Mouse (Mus musculus) liver, adult 2 months (tissue): ENCODE measurements around the gene Frzb. TPM values are rescaled to one million over a fixed set of nuclear protein-coding genes. Genes with fewer than 3 reads are reported as not detected.

Source experiments
- DNase-seq: peaks from one replicate; pipeline ENCODE4 v3.0.0-alpha.2; 2011; ENCODE audit warnings: low read depth, low spot score; ENCODE audit errors: extremely low read depth
- H3K27ac ChIP-seq: fragments of 200-500 bp; replicated peaks from 2 replicates; pipeline ENCODE4 v1.5.1; 2012; ENCODE audit warnings: low read depth, mild to moderate bottlenecking, control low read depth, inconsistent platforms, low read length; ENCODE audit not compliant: insufficient read depth
- H3K27me3 ChIP-seq: fragments of 200-500 bp; 2 replicates; pipeline ENCODE4 v1.6.1; 2012; ENCODE audit warnings: mild to moderate bottlenecking, moderate library complexity, low read length, inconsistent platforms; ENCODE audit not compliant: control insufficient read depth, insufficient read depth
- H3K36me3 ChIP-seq: fragments of 200-500 bp; 2 replicates; pipeline ENCODE4 v1.6.1; 2012; ENCODE audit warnings: low read length, inconsistent platforms; ENCODE audit not compliant: control insufficient read depth, insufficient read depth
- H3K4me1 ChIP-seq: fragments of 200-500 bp; 2 replicates; pipeline ENCODE4 v1.6.1; 2011; ENCODE audit warnings: low read length; ENCODE audit not compliant: control insufficient read depth, insufficient read depth
- H3K4me3 ChIP-seq: fragments of 200-500 bp; 2 replicates; pipeline ENCODE4 v1.5.1; 2011; ENCODE audit warnings: low read depth, mild to moderate bottlenecking, control low read depth, low read length, moderate library complexity; ENCODE audit not compliant: insufficient read depth
- H3K79me2 ChIP-seq: fragments of 200-500 bp; 2 replicates; pipeline ENCODE4 v1.6.1; 2012; ENCODE audit warnings: inconsistent platforms, mild to moderate bottlenecking, low read length, moderate library complexity; ENCODE audit not compliant: control insufficient read depth, insufficient read depth
- H3K9ac ChIP-seq: fragments of 200-500 bp; 2 replicates; pipeline ENCODE4 v1.6.1; 2012; ENCODE audit warnings: low read depth, mild to moderate bottlenecking, control low read depth, inconsistent platforms, low read length
- CTCF ChIP-seq: fragments of 200-500 bp; IDR thresholded peaks from 2 replicates; pipeline ENCODE4 v1.5.1; 2011; ENCODE audit warnings: low read depth, low read length, control low read depth
- POLR2A ChIP-seq: fragments of 200-500 bp; IDR thresholded peaks from 2 replicates; pipeline ENCODE4 v1.6.1; 2011; ENCODE audit warnings: low read length, control low read depth; ENCODE audit not compliant: insufficient read depth; ENCODE audit errors: extremely low read depth
- WGBS: fragments of 180-500 bp; shearing (Covaris S2); methylation state at CpG from one replicate; pipeline ENCODE4 v1.1.7; 2018; 5-methylcytosine and 5-hydroxymethylcytosine counted together
- polyA plus RNA-seq: library from polyadenylated mRNA; depleted of rRNA; stranded (reverse); fragments of >200 nt; gene quantifications from 2 replicates; pipeline ENCODE4 v1.2.3, GENCODE M21; 2012
- total RNA-seq: library from RNA; depleted of rRNA; stranded (reverse); fragments of >200 nt; gene quantifications from 2 replicates; pipeline ENCODE4 v1.2.3, GENCODE M21; 2014

The Frzb gene
- total and polyA plus RNA-seq, 2 experiments, result 0.74 to 1.0 TPM

DNA sequence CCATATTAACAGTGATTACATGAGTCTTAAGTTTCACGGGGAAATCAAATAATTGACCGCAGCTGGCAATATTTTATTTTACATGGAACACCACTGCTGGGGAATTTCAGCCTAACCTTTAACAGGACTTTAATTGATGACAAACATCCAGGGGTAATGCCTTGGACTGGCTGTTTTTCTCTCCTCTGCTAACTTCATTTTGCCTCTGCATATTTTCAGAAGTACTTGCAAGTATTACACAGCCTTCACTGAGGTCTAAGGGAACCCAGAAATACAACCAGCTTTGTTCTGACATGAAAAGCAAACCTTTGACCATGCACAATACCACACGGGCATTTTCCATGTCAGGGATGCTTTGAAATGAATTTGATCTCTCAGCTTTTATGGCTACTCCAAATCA is 50.6 kb downstream of the Frzb start:
- H3K4me3 ChIP-seq, result no peak overlapping the region
- no peaks in the 10 kb centered on the region for H3K79me2 ChIP-seq
- DNase-seq, result no peak
- no peak overlapping the region for H3K27ac ChIP-seq
- H3K9ac ChIP-seq, result no peak overlapping the region
- WGBS, result 74% methylated on average over 3 of the region's 3 CpGs
- no peaks in the 10 kb centered on the region for H3K4me1 ChIP-seq
- TF ChIP-seq CTCF, result no peak
- TF ChIP-seq POLR2A, result no peak
- no peaks in the 10 kb centered on the region for H3K27me3 ChIP-seq
- H3K36me3 ChIP-seq, result no peaks in the 10 kb centered on the region

DNA sequence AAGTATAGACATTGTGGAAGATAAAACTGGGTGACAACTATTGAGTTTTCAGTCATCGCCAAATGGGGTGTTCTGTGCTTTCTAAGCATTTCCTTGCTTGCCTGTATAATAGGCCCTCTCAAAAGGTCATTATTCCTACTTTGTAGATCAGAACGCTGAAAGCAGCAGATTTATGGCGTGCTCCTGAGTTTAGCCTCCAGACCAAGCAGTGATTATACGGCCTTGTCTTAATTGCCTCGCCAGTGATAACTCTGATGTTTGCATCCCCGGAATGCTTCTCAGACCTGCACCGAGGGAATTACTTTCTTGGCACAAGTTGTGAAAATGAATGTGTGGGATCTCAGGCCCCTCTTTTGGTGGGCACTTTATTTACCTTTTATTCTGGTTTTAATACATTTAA is 51.4 kb downstream of the Frzb start:
- DNase-seq, result no peak
- H3K4me3 ChIP-seq, result no peak overlapping the region
- no peak overlapping the region for H3K9ac ChIP-seq
- no peaks in the 10 kb centered on the region for H3K79me2 ChIP-seq
- 79% methylated on average over 7 of the region's 7 CpGs for WGBS
- H3K36me3 ChIP-seq, result no peaks in the 10 kb centered on the region
- no peak for TF ChIP-seq CTCF
- no peak for TF ChIP-seq POLR2A
- no peaks in the 10 kb centered on the region for H3K27me3 ChIP-seq
- no peak overlapping the region for H3K27ac ChIP-seq
- no peaks in the 10 kb centered on the region for H3K4me1 ChIP-seq

DNA sequence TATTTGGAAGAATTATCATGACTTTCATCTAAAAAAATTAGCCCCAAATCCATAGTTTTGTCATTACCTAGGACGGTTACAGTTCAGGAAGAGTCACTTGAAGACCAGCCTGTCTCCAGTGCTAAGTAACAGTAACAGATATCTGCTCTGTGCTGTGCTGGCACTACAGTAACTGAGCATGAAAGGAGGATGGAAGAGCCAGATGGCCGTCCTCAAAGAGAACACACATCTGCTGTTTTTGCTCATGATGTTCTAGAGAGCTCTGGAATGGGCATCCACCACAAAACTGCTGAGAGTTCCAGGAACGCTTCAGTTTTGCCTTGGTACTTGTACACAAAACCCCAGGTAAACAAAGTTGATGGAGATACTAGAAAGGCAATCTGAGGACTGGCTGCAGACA is 59.1 kb downstream of the Frzb start:
- Histone ChIP-seq H3K36me3 (no peaks in the 10 kb centered on the region), H3K4me3 (no peak overlapping the region), H3K27ac (no peak overlapping the region), H3K4me1 (peaks cover 5% of the 10 kb centered on the region), H3K9ac (no peak overlapping the region), H3K79me2 (no peaks in the 10 kb centered on the region), H3K27me3 (no peaks in the 10 kb centered on the region)
- TF ChIP-seq POLR2A (no peak), CTCF (no peak)
- DNase-seq, result no peak
- WGBS, result 73% methylated on average over 3 of the region's 3 CpGs

DNA sequence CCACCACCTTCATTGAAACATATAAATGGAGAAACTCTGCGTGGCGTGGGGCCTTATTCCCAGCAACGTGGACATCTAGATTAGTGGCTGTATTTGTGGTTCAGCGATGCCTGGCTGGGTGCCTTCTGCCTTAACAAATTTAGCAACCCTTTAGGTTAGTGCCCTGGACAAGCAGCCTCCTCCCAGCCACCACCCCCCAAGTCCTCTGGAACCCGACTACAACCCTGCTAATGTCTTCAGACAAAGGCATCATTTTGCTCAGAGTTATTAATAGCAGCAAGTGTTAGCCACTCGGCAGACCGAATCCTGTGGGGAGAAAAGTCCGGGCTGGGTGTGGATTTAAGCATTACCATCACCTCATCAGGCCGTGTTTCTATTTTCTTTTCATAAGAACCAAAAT is 59.8 kb downstream of the Frzb start:
- Histone ChIP-seq H3K27me3 (no peaks in the 10 kb centered on the region), H3K9ac (no peak overlapping the region), H3K36me3 (no peaks in the 10 kb centered on the region), H3K79me2 (no peaks in the 10 kb centered on the region), H3K4me3 (no peak overlapping the region), H3K27ac (no peak overlapping the region), H3K4me1 (peaks cover 5% of the 10 kb centered on the region)
- 84% methylated on average over 9 of the region's 9 CpGs for WGBS
- no peak for DNase-seq
- TF ChIP-seq CTCF (no peak), POLR2A (no peak)

DNA sequence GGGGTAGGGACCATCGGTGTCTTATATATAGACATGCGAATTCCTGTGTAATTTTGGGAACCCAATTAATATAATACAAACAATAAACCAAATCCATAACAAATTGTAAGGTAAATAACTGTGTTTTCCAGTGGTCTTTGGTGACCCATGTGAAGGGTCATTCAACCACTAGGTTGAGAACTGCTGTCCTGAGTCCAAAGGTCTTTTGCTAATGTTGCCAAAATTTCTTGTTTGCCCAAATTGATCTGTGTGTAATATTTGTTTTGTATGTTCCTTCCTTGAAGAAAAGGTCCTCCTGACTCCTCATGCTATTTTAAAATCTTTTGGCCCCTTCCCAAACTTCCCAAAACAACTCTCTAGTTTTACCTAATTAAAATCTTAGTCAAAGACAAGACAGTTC is 61.2 kb downstream of the Frzb start:
- no peak overlapping the region for H3K27ac ChIP-seq
- H3K79me2 ChIP-seq, result no peaks in the 10 kb centered on the region
- TF ChIP-seq CTCF (no peak), POLR2A (no peak)
- no peak overlapping the region for H3K4me3 ChIP-seq
- DNase-seq, result peak; percentile 88
- H3K36me3 ChIP-seq, result no peaks in the 10 kb centered on the region
- H3K9ac ChIP-seq, result no peak overlapping the region
- WGBS, result 48% methylated on average over 2 of the region's 2 CpGs
- H3K4me1 ChIP-seq, result peaks cover 5% of the 10 kb centered on the region
- no peaks in the 10 kb centered on the region for H3K27me3 ChIP-seq

DNA sequence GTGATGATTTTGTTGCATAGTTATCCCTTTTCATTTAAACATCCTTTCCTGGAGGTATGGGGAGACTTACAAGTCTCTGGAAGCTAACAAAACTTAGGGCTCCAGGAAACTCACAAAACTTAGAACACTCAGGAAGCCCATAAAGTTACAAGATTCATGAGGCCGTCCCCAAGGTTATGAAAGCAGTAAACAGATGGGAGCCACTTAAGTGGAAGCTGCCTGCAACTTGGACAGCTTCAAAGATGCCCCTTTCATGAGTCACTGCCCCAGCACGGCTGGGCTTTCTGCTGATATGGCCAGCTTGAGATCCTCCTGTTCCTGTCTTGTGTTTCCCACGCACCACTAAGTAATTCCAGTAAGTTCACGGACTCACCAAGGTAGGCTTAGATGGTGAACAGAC is 63.0 kb downstream of the Frzb start:
- Histone ChIP-seq H3K4me1 (peaks cover 5% of the 10 kb centered on the region), H3K36me3 (no peaks in the 10 kb centered on the region), H3K27me3 (no peaks in the 10 kb centered on the region), H3K27ac (no peak overlapping the region), H3K9ac (no peak overlapping the region), H3K4me3 (no peak overlapping the region), H3K79me2 (no peaks in the 10 kb centered on the region)
- no peak for DNase-seq
- TF ChIP-seq POLR2A (no peak), CTCF (no peak)
- WGBS, result 82% methylated on average over 4 of the region's 4 CpGs

DNA sequence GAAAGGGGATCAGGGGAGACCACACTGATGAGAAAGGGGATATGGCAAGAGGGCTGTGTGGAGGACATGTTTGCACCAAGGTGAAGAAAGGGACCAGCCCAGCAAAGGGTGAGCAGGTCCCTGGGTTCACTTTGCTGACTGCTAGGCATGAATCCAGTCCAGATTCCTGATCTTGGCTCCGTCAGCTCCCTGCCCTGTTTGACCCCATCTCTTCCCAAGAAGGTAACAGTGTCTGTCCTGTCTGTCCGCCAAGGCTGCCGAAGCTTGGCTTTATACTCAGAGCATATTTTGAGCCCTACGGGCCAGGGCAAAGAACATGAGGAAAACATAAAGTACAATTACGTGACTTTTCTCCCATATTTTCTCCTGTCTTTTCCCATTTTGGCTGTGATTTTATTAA is 67.6 kb downstream of the Frzb start:
- Histone ChIP-seq H3K36me3 (no peaks in the 10 kb centered on the region), H3K4me3 (no peak overlapping the region), H3K79me2 (no peaks in the 10 kb centered on the region), H3K27ac (no peak overlapping the region), H3K27me3 (no peaks in the 10 kb centered on the region), H3K9ac (no peak overlapping the region), H3K4me1 (no peaks in the 10 kb centered on the region)
- 63% methylated on average over 5 of the region's 5 CpGs for WGBS
- no peak for TF ChIP-seq CTCF
- TF ChIP-seq POLR2A, result no peak
- DNase-seq, result peak; percentile 51
